Mouse (Mus musculus) retina, postnatal 7 days (tissue): ENCODE measurements around the gene H2-T23.
"Not testable (repeated sequence)": the region's sequence is repeated elsewhere in the genome, so short reads cannot be mapped to it uniquely, and the experiment has no call there.

Source experiments
- DNase-seq: peaks from one replicate; pipeline ENCODE4 v3.0.0-alpha.2; 2012; ENCODE audit warnings: low read depth, low spot score

The H2-T23 gene

DNA sequence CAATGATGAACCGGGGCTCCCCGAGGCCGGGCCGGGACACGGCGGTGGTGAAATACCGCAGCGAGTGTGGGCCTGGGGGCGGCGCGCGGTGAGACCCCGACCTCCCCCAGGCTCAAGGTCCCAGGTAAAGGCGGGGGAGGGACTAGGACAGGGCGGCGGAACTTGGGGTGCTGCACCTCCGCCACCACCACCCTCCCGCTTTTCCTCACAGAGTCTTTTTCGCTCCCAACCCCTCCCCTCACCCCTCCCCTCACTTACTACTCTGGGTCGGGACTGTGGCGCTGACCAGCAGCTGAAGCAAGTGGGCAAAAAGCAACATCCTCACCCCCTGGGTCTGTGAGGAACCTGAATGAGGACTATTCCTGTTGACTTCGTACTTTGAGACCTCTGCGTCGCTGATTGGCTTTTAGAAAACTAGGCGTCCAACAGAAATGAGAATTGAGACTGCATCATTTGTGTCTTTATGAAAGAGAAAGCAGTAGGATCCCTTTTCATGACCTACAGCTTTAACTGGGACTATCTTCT lies at the start of gene H2-T23:
TSS of gene H2-T23 (minus strand) at position 505 of the 525 bp plus-strand sequence.
- not testable (repeated sequence) for DNase-seq

DNA sequence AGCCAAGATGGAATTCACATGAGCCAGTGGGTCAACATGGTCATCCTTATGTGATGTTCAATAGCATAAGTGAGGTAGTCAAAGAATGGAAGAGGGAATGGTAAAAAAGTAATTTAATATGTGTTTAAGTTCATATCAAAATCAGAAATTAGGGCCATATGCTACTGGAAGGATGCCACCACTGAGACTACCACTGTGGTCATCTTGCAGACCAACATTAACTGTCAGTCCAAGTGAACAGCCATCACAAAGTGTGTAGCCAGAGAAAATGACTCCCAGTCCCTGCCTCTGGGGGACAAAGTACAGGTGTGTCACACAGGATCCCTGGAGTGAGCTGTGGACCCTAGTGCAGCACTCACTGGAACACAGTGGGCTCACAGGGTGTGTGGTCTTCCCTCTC lies 49.2 kb upstream of the H2-T23 start:
- DNase-seq: not testable (repeated sequence)

DNA sequence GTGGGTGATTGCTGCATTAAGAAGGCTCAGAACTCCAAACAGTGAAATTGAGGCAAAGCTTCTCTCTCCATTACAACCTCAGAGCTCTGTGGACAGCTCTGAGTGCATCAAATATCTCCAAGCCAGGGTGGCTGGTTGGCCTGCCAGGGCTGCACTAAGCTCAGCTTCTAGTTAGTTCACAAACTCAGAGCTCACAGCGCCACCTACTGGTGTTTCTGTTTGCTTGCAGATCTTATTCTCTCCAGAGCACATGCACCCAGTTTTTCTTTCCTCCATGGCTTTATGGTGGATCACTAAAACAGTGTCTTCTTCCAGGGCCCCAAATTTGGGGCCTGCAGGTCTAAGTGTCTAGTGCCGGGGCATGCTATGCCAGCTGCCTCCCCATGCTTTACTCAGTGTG lies 28.2 kb upstream of the H2-T23 start:
- DNase-seq: peak; percentile 59

DNA sequence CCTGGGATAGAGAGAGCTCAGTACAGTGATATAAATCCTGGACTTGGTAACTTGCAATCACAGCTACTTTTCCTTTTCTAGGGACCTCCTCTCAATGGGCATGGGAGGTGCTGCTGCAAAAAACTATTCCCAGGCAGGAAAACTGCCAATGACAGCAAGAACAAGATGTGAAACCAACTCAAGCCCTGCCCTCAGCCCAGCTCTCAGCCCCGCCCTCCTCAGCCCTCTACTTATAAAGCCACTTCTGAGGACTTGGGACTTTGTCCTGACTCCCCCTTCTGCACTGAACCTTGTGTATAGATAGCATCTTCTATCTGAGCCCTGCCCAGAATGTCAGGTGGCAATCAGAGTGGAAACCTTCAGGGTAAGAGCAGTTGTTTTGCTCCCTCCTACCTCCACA lies 25.7 kb upstream of the H2-T23 start, which contains the start of gene Gm11127:
TSS of gene Gm11127 (minus strand) at position 10 of the 400 bp plus-strand sequence.
- not testable (repeated sequence) for DNase-seq

DNA sequence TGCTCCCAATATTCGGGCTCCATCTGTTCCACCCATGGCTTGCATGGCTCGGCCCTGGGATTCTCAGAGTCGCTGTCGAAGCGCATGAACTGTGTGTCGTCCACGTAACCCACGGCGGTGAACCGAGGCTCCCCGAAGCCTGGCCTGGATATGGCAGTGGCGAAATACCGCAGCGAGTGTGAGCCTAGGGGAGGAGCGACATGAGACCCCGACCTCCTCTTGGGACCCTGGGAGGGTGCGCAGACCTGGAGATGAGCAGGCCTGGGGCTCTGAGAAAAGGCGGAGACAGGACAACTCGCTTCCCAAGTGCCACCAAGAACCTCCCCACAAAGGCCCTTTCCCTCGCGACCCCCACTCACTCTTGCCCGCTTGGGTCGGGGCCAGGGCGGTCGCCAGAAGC lies 25.3 kb upstream of the H2-T23 start:
- not testable (repeated sequence) for DNase-seq

DNA sequence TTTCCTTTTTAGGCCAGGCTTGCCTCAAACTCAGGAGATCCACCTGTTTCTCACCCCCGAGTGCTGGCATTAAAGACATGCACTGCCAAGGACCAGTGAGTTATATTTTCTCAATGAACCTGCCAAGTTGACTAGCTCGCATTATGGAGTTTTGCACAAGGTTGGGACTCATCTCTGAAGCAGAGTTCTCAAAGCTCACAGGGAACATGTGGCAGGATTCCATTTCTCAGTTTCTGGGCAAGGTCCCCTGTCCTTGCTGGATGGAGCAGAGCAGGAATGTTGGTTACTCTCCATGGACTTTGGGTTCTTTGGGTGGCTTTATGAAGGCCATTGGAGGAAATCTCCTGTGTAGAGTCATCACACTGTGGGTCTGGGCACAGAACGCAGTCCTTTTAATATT lies 10.6 kb upstream of the H2-T23 start:
- no peak for DNase-seq

DNA sequence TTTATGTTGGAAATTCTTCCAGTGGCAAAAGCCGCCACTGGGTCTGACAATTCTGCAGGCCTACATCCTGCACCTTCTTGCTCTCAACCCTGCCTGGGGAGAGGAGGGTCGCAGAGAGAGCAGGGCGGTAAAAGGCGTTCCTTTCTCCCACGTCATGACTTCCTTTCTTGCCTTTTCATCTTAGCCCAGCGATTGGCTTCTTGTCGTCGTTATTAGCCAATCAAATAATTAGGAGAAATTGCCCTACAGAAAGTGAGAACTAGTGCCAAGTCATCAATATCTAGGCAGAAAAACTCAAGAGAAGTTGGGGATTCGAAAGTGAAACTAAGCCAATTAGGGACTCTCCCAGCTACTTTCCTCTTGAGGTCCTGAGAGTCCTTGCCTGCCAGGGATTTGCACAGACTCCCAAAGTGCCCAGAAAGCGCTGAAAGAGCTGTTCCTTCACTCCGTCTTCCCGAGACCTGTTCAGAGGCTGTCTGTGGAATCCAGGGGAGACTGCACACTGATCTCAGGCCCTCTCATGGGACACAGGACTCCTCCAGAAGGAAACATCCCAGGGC lies 10.0 kb upstream of the H2-T23 start, which contains the start of the genes H2-T22 and Gm6034:
TSS of gene H2-T22 (minus strand) at position 138 of the 560 bp plus-strand sequence.
TSS of gene Gm6034 (plus strand) at position 352 of the 560 bp plus-strand sequence.
- peak; percentile 16 for DNase-seq

DNA sequence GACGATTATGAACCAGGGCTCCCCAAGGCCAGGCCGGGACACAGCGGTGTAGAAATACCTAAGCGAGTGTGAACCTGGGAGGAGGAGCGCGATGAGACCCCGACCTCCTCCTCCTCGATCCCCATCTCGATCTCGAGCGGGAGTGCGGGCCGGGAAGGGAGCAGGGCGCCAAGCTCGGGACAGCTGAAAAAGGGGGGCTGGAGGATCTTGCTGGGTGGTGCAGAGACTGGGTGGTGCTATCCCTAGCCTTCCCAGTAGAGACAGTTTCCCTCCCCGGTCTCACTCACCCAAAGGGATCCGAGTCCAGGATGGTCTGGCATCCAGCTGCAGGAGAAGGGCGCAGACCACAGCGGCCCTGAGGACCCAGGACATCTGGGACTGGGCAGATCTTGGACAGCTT lies 9.4 kb upstream of the H2-T23 start:
- not testable (repeated sequence) for DNase-seq

DNA sequence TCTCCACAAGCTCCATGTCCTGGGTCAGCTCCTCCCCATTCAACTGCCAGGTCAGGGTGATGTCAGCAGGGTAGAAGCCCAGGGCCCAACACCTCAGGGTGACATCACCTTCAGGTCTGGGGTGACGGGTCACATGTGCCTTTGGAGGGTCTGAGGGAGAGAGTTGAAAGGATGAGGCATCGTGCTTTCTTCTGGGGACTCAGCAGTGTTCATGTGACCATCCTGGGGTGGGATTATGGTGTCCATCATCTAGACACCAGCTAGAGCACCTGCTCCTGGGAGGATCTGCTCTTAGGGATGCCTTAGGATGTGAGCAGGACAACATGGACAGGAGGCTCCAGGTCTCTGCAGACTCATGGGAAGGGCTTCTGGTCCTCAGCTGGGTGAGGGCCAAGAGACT lies 7.9 kb upstream of the H2-T23 start:
- not testable (repeated sequence) for DNase-seq

DNA sequence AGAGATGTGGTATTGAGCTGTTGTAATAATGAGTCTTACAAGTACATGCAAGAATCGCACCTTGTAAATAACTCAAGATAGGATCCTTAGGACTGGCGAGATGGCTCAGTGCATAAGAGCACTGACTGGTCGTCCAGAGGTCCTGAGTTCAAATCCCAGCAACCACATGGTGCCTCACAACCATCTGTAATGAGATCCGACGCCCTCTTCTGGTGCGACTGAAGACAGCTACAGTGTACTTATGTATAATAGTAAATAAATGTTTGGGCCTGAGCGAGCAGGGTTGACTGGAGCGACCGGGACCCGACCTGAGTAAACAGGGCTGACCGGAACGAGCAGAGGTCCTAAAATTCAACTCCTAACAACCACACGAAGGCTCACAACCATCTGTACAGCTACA lies 3.5 kb upstream of the H2-T23 start:
- DNase-seq: not testable (repeated sequence)

DNA sequence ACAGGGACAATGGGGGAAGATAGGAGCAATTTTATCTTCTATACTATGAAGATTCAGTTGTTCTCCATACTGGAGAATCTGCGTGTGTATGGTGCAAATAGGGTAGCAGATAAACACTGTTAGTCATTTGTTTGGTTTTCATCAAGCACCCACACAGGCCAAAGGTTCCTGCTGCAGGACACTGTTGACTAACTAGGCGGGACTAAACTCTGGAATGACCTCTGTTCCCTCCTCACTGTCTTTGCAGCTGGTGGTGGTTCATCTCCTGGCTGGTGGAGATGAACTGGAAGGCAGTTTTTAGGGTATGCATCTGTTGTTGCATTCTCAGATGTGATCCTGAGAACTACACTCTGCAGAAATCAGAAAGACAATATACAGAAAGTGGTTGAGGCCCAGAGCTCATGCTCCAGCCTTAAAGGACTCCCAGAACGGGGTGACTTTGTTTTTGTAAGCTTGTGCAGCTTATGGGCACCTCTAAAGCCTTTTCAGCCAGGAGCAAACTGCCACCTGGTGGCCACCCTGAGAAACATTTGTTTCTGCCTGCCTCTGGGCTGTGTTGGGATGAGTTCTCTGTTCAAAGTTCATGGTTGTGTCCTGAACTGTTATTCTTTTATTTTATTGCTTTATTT lies 2.5 kb upstream of the H2-T23 start:
- DNase-seq: not testable (repeated sequence)

DNA sequence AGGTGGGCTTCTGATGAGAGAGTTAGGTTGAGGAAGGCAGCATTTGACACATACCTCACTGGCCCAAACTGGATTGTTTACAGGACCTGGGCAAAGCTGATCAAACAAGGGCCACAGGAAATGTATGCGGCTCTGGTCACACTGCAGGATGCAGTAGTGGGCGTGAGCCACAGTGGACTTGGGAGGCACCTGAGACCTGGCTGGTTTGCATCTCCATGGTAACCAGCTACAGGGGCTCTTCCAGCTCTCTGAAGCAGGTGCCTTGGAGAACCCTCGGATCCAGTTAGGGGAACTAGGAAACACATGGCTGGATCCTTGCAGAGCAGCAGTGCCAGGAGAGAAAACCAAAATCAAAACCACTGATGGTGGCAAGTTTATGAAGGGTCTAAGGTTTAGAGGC lies 1.9 kb upstream of the H2-T23 start:
- not testable (repeated sequence) for DNase-seq

DNA sequence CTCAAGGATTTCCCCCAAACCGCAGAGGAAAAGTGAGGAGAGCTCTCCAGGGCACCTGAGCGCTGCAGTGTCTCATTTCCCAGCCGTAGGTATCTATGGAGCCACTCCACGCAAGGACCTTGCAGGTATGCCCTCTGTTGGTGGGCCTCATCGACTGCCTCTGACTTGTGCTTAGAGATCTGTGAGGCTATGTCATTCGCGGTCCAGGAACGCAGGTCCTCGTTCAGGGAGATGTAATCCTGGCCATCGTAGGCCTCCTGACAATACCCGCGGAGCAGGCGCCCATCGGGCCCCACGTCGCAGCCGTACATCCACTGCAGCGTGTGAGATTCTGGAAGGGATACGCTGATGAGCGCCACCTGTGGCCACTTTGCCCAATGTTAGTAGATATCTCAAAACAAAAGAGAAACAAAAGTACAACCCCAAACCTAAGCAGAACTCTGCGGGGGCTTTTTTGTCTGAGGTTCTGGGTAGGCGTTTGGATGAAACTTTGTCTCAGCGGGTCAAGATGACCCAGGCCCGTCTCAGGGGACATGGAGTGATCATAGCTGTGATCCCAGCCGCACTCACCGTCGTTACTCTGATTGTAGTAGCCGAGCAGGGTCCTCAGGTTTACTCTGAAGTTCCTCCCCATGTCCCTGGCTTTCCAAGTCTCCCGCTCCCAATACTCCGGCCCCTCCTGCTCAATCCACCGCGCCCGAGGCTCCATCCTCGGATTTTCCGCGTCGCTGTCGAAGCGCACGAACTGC lies 898 bp downstream of the H2-T23 start:
- DNase-seq: peak; percentile 14

DNA sequence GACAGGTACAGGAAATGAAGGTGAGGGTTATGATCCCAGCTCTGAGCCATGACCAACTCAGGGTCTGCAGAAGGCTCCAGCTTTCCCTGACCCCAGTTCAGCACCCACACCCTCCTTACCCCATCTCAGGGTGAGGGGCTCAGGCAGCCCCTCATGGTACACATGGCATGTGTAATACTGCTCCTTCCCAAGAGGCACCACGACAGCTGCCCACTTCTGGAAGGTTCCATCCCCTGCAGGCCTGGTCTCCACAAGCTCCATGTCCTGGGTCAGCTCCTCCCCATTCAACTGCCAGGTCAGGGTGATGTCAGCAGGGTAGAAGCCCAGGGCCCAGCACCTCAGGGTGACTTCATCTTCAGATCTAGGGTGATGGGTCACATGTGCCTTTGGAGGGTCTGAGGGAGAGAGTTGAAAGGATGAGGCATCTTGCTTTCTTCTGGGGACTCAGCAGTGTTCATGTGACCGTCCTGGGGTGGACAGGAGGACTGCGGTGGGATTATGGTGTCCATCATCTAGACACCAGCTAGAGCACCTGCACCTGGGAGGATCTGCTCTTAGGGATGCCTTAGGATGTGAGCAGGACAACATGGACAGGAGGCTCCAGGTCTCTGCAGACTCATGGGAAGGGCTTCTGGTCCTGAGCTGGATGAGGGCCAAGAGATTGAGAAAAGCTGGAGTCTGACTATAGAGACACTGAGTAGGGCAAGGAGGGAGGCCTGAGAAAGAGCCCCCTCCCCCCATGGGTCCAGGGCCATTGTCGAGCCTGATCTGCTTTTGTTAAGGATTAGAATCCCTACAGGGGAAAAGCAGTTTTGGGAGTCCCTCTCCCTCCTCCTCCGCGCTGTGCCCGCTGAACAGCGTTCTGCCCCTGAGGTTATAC lies 1.7 kb downstream of the H2-T23 start:
- not testable (repeated sequence) for DNase-seq

DNA sequence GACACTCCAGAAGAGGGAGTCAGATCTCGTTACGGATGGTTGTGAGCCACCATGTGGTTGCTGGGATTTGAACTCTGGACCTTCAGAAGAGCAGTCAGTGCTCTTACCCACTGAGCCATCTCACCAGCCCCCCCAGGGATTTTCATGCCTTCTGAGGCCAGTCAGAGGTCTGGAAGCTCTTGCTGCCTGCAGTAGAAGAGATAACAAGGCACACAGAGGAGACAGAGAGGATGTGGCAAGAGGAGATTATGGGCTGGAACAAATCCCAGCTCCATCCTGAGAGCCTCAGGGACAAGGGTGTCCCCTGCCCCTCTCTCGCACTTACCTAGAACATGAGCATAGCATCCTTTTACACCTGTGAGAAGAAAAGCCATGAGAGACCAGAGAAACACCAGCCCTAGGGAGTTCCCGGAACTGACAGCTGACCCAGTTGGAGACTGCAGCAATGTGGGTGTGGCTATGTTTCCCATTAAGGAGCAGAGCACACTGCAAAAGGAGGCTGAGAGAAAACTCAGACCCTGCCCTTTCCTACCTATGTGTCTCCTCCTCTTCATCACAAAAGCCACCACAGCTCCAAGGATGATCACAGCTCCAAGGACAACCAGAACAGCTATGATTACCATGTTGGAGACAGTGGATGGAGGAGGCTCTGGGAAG lies 2.5 kb downstream of the H2-T23 start:
- not testable (repeated sequence) for DNase-seq

DNA sequence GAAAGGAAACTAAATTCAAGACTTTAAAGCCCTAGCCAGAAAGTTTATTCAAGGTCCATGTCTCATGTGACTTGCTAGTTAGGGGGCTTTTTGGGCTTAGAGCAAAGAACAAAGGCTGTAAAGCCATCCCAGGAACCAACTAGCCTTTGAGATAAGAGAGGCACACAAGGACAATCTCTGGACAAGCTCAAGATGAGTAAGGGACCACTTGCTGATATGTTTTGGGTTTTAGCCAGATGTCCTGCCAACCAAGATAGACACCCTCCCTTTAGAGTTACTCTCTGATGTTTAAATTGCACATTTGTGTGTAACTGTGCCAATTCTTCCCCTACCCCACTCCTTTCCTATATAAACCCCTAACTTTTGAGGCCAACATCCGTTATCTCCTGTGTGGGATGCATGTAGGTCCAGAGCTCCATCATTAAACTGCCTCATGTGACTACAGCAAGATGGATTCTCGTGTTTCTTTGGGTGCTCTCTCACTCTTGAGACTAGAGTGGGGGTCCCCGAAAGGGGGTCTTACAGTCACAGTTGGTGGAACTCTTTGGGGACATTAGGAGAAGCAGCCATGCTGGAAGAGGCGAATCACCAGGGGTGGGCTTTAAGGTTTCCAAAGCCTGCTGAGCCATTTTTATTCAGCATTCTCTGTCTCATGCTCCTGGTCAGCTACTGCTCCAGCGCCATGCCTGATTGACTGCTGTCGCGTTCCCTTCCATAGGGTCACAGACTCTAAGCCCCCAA lies 3.6 kb downstream of the H2-T23 start:
- DNase-seq: no peak

DNA sequence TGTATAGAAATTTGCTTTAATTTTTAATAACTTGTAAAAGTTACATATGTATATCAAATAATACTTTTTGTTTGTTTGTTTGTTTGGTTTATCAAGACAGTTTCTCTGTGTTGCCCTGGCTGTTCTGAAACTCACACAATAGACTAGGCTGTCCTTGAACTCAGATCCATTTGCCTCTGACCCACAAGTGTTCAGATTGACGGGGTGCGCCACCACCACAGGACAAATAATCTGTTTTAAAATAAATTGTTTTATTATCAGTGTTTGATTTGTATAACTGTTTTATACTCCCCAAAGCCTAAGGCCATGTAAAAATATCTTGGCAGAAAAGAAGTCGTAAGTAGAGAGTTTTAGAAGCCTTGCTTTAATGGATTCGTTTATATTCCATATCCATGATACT lies 5.0 kb downstream of the H2-T23 start:
- no peak for DNase-seq

DNA sequence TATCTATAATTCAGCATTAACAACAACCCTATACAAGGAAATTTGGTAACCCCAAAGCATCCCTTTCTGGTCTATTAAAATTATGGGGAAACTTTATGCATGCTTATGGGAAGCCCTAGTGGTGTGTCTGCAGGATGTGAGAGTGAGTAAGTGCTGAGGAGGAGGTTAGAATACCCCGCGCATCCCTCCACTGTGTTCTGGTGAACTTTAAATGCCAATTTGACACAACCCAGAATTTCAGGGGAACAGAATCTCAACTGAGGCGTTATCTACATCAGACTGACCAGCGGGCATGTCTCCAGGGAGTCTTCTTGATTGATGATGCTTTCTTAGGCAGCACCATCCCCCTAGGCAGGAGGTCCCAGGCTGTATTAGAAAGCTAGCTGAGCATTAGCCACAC lies 6.8 kb downstream of the H2-T23 start:
- no peak for DNase-seq

DNA sequence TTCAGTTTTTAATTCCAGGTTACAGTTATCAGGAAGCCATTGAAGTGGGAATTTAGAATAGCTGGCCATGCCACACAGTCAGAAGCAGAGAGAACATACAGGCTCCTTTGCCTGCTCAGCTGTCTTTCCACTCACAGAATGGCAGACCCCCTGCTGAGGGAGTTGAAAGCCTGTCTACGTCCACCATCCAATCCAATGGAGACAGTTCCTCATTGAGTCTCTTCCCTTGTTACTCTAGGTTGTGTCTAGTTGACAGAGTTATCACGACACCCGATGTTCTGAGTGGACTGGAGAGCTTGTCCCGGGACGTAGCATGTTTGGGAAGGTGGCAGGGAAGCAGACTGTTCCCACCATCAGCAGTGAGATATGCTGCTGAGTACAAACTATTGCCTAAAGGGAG lies 7.5 kb downstream of the H2-T23 start:
- no peak for DNase-seq
